Mouse (Mus musculus): ENCODE measurements at regions not wholly inside any gene's neighbourhood (a gene's known extent, or its start where the extent isn't known, plus 50 kb on each side); places are given as distances from the start of the nearest gene placed in this dataset.

GRCm38 (mm10) chr11:117538732-117539131 is 54.6 kb downstream of the Gm11733 start:
- no peak for ATAC-seq

GRCm38 (mm10) chr11:117540609-117541008 is 56.4 kb downstream of the Gm11733 start:
- ATAC-seq = no peak

DNA sequence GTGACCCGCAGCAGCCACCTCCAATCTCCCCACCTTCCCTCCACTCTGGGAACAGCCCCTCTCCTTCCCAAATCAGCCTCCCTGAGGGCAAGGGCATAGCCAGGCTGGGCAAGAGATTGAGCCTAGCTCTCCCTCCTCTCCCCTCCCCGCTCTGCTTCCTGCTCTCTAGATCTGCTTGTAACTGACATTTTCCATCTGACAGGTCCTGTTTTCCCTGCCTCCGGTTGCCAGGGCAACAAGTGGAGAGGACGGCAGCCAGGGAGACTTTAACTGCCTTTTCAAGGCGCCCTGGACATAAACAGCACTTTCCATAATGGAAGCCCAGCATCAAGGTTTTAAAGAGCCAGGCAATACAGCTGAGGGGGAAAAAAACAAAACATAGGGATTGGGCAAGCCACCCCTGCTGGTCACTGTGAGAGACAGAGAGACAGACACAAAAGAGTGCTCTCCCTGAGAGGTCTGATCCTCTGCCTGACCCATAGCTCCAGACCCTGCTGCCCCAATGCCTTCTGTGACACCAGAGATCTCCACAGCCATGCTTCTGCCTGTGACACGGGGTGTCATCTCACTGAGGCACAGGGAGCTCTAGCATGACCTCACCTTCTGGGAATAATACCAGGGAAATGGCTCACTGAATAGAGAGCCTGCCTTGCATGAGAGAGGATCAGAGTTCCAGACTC is 57.2 kb downstream of the Gm11733 start:
- no peak for ATAC-seq

- ATAC-seq = no peak
These were observed 59.0 kb downstream of the Gm11733 start for GRCm38 (mm10) chr11:117543191-117543590.

- no peak for ATAC-seq
These were observed 60.3 kb downstream of the Gm11733 start for GRCm38 (mm10) chr11:117544507-117544906.

DNA sequence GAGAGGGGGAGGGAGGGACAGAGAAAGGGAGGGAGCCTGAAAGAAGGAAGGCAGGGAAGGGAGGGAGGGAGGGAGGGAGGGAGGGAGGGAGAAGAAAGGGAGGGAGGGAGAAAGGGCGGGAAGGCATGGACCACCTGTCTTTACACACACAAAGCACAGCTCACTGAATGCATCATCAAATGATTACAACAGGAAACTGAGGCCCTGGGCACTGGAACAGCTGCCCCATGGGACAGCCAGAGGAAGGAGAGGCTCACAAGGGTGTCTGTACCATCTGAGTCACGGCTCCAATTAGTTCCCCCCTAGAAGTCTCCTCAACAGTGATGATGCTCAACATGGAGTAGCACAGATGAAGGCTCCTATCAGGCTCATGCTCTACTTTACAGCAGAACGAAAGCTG is 60.8 kb downstream of the Gm11733 start:
- no peak for ATAC-seq

GRCm38 (mm10) chr11:117551926-117552325 is 67.8 kb downstream of the Gm11733 start:
- ATAC-seq = no peak

DNA sequence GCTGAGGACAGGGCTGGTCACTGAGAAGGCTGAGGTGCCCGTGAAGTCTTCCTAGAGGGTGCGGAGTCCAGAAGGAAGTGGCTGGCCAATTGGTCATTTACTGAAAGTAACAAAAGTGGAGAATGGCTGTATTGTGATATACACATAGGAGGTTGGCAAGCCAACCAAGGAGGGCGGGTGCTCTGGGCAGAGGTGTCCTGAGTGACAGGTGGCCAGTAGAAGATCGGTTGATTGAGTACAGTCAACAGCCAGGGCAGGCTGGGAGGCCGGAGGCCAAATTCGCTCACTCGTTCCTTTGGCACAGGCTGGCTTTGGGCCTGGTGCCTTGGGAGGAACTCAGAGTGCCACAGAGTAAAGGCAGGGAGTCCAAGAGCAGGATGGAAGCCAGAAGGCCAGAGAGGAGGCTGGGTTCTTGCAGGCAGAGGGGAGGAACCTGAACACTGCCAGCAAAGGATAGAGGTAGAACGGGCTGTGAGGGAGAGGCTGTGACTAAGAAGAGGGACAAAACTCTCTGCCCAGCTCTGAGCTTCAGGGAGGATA is 68.3 kb downstream of the Gm11733 start:
- no peak for ATAC-seq

GRCm38 (mm10) chr11:117554111-117554510 is 69.9 kb downstream of the Gm11733 start:
- no peak for ATAC-seq

- no peak for ATAC-seq
These were observed 73.6 kb downstream of the Gm11733 start for GRCm38 (mm10) chr11:117557474-117558381.

- no peak for ATAC-seq
These were observed 75.7 kb downstream of the Gm11733 start for GRCm38 (mm10) chr11:117559839-117560238.

GRCm38 (mm10) chr11:117567961-117568605 is 83.9 kb downstream of the Gm11733 start:
- ATAC-seq = no peak

GRCm38 (mm10) chr11:117568606-117568991 is 84.4 kb downstream of the Gm11733 start:
- no peak for ATAC-seq

- ATAC-seq = no peak
These were observed 84.5 kb upstream of the Tnrc6c start for GRCm38 (mm10) chr11:117569566-117570101.

DNA sequence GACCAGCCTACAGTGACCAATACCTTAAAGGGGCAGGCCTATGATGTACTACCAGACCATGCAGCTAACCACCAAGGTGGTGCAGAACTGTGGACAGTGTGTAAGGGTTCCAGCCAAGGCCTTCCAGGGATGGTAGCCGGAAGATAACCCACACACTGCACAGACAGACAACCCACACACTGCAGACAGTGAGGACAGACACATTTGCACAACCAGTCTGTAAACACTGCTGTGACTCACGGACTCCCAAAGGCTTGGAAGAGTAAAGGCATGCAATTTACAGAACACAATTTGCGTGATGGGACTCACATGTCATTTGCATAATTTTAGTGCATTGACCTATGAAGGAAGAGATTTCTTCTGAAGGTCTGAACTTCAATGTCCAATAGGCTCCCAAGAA is 82.2 kb upstream of the Tnrc6c start:
- ATAC-seq = no peak

GRCm38 (mm10) chr11:117574721-117575120 is 79.4 kb upstream of the Tnrc6c start:
- ATAC-seq = no peak

GRCm38 (mm10) chr11:117579121-117579520 is 75.0 kb upstream of the Tnrc6c start:
- no peak for ATAC-seq

DNA sequence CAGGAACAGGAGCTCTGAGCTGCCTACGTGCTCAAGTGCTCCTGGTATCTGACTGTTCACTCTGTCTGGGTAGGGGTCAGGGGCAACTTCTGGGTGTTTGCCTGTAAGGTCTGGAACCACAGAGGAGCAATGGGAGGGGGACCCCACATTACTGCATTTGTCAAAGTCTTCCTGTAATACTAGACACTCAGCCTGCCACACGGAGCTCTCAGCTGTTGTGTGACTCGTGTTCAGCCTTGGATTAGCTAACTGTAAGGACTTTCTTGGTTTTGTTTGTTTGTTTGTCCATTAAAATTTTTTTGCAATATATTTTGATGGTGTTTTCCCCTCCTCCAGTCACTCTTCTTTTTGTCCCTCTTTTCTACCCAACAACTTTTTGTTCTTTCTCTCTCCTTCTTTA is 74.4 kb upstream of the Tnrc6c start:
- no peak for ATAC-seq

DNA sequence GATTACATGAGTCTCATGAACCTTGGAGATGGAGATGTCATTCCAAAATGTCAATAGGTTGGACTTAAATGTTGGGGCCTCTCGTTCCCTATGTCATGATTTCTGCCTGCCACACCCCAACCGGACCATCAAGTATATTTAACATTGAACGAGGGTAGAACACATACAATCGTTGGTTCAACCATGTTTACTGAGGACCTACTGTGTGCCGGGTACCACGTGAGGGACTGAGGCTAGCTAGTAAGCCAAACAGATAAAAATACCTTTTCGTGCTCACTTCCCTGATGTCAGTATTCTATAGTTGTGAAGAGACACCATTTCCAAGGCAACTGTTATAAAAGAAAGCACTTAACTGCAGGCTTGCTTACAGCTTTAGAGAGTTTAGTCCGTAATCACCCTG is 70.6 kb upstream of the Tnrc6c start:
- ATAC-seq = no peak

DNA sequence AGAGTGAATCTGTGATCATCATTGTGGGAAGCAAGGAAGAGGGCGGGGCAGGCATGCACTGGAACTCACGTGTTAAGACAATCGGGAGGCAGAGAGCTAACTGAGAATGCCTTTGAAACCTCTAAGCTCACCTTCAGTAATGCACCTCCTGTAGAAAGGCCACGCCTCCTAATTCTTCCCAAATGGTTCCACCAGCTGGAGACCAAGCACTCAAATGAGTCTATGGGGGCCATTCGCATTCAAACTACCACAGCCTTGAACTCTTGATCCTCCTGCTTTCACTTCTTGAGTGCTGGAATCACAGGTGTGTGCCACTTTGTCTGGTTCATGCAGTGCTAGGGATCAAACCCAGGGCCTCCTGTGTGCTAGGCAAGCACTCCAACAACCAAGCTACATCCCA is 68.5 kb upstream of the Tnrc6c start:
- no peak for ATAC-seq

DNA sequence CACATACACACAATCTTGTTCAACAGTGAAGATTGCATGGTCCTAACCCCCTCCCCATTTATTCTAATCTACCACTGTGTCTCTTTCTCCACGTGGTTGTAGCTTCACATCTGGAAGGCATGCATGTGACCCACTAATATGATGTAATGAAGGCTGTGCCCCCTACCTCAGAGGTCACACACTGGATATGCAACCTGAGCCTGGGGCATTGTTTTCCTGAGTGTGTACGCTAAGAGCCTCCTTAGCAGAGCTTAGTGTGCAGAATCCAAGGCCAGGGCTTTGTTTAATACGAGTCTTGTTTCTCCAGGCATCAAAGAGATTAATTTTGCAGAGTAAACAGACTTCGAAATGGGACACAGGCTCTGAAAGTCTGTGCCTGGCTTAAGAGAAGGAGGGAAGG is 68.0 kb upstream of the Tnrc6c start:
- ATAC-seq = no peak

DNA sequence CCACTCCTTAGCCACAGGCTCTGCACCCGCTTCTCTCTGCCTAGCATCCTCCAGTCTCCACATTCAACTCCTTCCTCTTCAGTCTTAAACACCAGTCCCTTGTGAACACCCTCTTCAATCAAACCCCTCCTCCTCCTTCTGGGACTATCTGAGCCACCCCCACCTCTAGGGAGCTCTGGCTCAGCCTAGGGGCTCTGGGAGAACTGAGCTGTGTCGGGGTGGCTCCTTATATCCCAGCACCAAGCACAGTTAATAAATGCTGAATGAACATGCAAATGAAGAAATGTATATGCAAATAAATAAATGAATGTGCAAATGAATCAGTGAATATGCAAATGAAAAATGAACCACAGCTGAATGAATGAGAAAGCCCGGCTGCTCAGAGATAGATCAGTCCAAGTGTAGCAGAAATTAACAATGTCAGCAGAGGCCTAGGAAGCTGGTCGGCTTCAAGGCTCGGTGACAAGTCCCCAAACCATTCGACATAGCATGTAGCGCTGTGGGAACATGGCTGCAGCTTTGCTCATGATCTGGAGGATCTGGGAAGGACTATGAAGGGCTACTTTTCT is 67.1 kb upstream of the Tnrc6c start:
- ATAC-seq = no peak

GRCm38 (mm10) chr11:117589006-117589405 is 65.1 kb upstream of the Tnrc6c start:
- no peak for ATAC-seq

All from CD4-positive, CD25-positive, alpha-beta regulatory T cell, adult 4 months (primary cell).